ENCODE assay signal across 11 mouse cellular contexts in the genomic region with DNA sequence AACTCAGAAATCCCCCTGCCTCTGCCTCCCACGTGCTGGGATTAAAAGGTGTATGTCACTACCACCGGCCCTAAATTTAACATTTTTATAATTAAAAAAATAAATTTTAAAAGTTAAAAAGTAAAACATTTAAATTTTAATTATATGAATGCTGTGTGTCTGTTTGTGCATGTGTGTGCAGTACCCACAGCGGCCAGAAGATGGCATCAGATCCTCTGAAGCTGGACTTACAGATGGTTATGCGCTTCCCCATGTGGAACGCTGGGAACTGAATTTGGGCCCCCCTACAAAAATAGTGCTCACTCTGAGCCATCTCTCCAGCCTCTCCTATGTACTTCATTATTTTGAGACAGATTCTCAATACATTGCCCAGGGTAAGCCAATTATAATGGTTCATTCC. TPM values are rescaled to one million over a fixed set of nuclear protein-coding genes. Genes with fewer than 3 reads are reported as not detected.
A peak's percentile ranks its signal among the peaks of the same experiment; 100 is the strongest.
DNase-seq lines count a peak whose midpoint lies in the region; ATAC-seq and TF ChIP-seq lines count a peak whose summit lies in the region.
"Had no signal": no experiment of that assay in that cellular context is flagged by ENCODE, and none has a peak within 500 bp of the region (broad histone marks: within the 10 kb centered on the region; RNA-seq: fewer than 3 reads in every experiment).

No protein-coding gene starts in this region.

- peak; percentile 4 to 9 for DNase-seq in heart, postnatal 14 days
- no peak for DNase-seq in heart, adult 18-20 months
- peak; percentile 17 for DNase-seq in thymus, adult 2 months
- DNase-seq in thymus, adult 18-20 months, result no peak
- DNase-seq in lung, postnatal 10 days, result peak; percentile 16
- DNase-seq in ovary, postnatal 10 days (ENCODE audit: low spot score), result no peak
- DNase-seq in ovary, postnatal 14 days (ENCODE audit: low spot score), result no peak

- no peak overlapping the region for H3K27ac ChIP-seq in thymus, adult 2 months (ENCODE audit: control insufficient read depth, insufficient read depth, low read length)
- H3K27ac ChIP-seq: heart, embryonic 13.5 days; limb, embryonic 12.5 days; neural tube, embryonic 12.5 days had no signal

- no peaks in the 10 kb centered on the region for H3K36me3 ChIP-seq in thymus, adult 2 months (ENCODE audit: control insufficient read depth, insufficient read depth, low read length)
- H3K36me3 ChIP-seq: heart, embryonic 13.5 days; limb, embryonic 12.5 days; neural tube, embryonic 12.5 days had no signal

- no peak for TF ChIP-seq CTCF in thymus, adult 2 months (IDR thresholded peaks at IDR 0.05; ENCODE audit: borderline replicate concordance, control insufficient read depth, extremely low read depth, insufficient read depth, low read length, poor library complexity)

- H3K27me3 ChIP-seq in thymus, adult 2 months (ENCODE audit: control insufficient read depth, insufficient read depth, low read length), result no peaks in the 10 kb centered on the region
- H3K27me3 ChIP-seq: heart, embryonic 13.5 days; limb, embryonic 12.5 days; neural tube, embryonic 12.5 days had no signal

- no peak overlapping the region for H3K4me3 ChIP-seq in thymus, adult 2 months (ENCODE audit: control insufficient read depth, insufficient read depth, low read length)
- H3K4me3 ChIP-seq: heart, embryonic 13.5 days; limb, embryonic 12.5 days; neural tube, embryonic 12.5 days had no signal

- H3K4me1 ChIP-seq in thymus, adult 2 months (replicated peaks; ENCODE audit: control insufficient read depth, insufficient read depth, low read length), result no peaks in the 10 kb centered on the region
- H3K4me1 ChIP-seq: heart, embryonic 13.5 days; limb, embryonic 12.5 days; neural tube, embryonic 12.5 days had no signal

- TF ChIP-seq POLR2A in thymus, adult 2 months (IDR thresholded peaks at IDR 0.05; ENCODE audit: control insufficient read depth, extremely low read depth, insufficient read depth, low read length, poor library complexity), result no peak

- intact Hi-C loops in heart, postnatal 14 days (cut with DNase I), result no loop called here

- no peak for ATAC-seq in activated CD4-positive, CD25-positive, alpha-beta regulatory T cell, adult 4 months

- WGBS in thymus, adult 2 months, result 77% methylated on average over 5 of the region's 5 CpGs

RNA-seq across cellular contexts. Expression of gene Kif9, which starts 14.2 kb away (rescaled TPM):
- under 1 TPM; 0.24 to 0.31 TPM for total RNA-seq in heart, postnatal 14 days (2021)
- 1 to 10 TPM in 1 of 2 experiments, under 1 TPM in 1; 0.27 to 1.3 TPM for total RNA-seq in heart, adult 18-20 months (2021)
- 0.90 and 1.6 TPM in 2 replicates for polyA plus RNA-seq in thymus, adult 2 months (2012; rRNA removed)
- polyA plus RNA-seq in activated CD4-positive, CD25-positive, alpha-beta regulatory T cell, adult 4 months (2017; shearing (Covaris generic)), result under 1 TPM; 0.38 to 0.46 TPM

RNA-seq across cellular contexts. Expression of gene Klhl18, which starts 14.4 kb away (rescaled TPM):
- 10 to 100 TPM; 13.3 to 13.4 TPM for total RNA-seq in heart, postnatal 14 days (2021)
- total RNA-seq in heart, adult 18-20 months (2021), result 10 to 100 TPM; 12.4 to 14.0 TPM
- polyA plus RNA-seq in thymus, adult 2 months (2012; rRNA removed), result 19.0 and 21.2 TPM in 2 replicates
- 10 to 100 TPM in 1 of 2 experiments, 1 to 10 TPM in 1; 9.3 to 11.2 TPM for polyA plus RNA-seq in activated CD4-positive, CD25-positive, alpha-beta regulatory T cell, adult 4 months (2017; shearing (Covaris generic))

RNA-seq across cellular contexts. Expression of gene Setd2, which starts 41.5 kb away (rescaled TPM):
- 10 to 100 TPM; 51.3 to 54.2 TPM for total RNA-seq in heart, postnatal 14 days (2021)
- 10 to 100 TPM; 39.7 to 40.5 TPM for total RNA-seq in heart, adult 18-20 months (2021)
- polyA plus RNA-seq in thymus, adult 2 months (2012; rRNA removed), result 78.1 and 85.6 TPM in 2 replicates
- polyA plus RNA-seq in activated CD4-positive, CD25-positive, alpha-beta regulatory T cell, adult 4 months (2017; shearing (Covaris generic)), result 10 to 100 TPM; 45.4 to 50.4 TPM

Comparison
In these comparisons a context has a peak if more than half of its experiments do, and no peak if none do; other contexts are left out.
1. DNase-seq: peak in heart, postnatal 14 days (2 of 2), thymus, adult 2 months (single experiment) and lung, postnatal 10 days (single experiment); none in heart, adult 18-20 months (0 of 2), thymus, adult 18-20 months (0 of 2), ovary, postnatal 10 days (single experiment) and ovary, postnatal 14 days (single experiment).